Mouse (Mus musculus): Measurements from ENCODE around the gene Mpped1. TPM values are rescaled to one million over a fixed set of nuclear protein-coding genes. Genes with fewer than 3 reads are reported as not detected.

Gene Mpped1
- polyA plus RNA-seq, 1 experiment from 2014 or later = 0.48 TPM

DNA sequence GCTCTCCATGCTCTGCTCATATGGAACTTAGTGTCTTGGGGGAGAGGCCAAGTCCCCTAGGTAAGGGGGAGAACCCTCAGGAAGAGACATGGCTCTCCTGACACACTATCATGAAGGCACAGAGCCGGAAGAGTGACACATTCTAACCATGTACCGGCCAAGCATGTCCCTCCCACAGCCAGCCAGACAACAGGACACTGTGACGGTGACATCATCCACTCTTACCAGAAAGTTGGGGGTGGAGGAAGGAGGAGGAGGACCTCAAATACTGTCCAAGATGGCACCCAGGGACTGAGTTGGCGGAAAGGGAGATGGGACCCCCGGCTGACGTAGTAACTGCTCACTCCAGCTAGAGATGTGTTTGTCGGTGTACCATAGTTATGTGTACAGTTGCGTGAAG is 104.6 kb downstream of the Mpped1 start:
- DNase-seq (ENCODE audit: low spot score) = no peak

DNA sequence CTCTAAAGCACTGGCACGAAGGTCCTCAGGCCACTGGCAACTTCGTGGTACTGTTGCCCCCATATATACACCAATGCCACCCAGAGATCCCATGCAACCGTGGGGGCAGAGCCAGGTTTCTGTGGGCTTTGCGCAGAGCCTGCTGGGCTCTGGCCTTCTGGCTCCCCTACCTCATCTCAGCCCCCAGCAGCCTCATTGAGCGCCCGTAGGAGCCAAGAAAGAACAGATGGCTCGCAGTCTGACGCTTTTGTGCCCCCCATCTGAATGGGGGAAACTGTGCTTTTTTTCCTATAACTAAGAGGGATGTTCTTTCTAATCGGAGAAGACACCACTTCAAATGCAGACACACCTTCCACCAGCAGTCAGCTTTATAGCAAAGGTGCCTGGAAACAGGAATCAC is 105.0 kb downstream of the Mpped1 start:
- no peak for DNase-seq (ENCODE audit: low spot score)

DNA sequence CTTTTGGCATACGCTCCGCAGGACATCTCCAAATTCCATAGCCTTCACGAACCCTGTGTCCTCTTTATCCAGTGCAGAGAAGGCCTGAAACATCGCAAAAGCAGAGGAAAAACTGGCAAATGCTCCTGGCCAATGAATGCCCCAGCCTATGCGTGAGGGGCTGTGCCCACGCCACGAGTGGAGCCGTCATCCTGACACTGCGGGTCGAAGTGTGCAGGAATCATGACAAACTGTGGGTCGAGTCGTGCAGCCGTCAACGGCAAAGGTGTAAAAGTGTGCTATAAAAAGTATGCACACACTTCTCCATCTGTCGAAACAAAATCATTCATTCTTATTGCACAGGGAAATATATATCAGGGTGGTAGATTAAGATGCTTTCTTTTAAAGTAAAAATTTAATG is 113.6 kb downstream of the Mpped1 start:
- DNase-seq (ENCODE audit: low spot score) = no peak

DNA sequence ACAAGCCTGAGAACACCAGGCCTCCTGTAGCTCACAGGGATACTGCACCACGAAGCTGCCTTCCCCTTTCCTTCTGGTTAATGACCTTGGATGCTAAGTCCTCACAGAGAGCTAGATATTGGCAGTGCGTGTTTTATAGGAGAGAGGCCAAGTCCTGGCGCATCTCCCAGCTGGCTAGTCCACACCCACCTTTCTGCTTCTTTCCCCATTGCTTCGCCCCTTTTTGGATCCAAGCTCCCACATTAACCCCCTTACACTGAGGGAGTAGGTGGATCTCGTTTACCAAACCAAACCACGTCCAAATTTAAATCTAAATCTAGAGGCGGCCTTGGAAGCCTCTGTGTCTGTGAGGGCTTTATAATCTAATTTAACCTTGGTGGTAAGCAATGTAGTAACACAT is 115.0 kb downstream of the Mpped1 start:
- DNase-seq (ENCODE audit: low spot score) = no peak

DNA sequence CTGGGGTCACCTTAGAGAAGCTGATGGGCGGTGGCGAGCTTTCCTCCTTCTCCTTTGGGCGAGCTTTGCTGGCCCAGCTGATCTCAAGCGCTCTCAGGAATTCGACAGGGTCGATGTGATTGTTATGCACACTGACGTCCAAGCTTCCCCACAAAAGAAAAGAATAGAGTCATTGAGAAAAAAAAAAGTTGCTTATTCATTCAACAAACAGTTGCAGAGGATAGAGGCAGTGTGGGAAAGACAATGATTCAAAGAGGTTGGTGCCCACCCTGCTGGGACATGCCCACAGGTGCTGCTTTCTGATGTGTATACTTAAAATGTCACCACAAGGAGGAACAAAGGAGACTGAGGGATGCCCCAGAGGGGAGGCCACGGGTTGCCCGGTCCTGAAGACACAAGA is 116.7 kb downstream of the Mpped1 start:
- no peak for DNase-seq (ENCODE audit: low spot score)

DNA sequence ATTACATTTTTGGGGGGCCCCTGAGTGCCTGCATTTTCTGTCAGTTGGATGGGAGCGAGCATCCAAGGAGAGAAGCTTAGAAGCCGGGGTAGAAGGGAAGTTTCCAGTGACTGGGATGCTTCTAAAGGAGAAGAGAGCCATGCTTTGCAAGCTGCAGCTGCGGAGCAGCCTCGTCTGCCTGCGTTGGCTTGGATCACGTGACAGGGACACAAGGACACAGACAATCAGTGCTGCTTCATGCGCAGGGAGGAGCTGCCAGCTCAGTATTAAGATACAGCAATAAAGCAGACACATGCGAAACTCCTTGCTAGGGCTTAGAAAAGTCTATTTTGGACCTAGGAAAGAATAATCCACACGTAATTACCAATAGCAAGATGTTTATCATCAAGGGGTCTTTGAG is 118.0 kb downstream of the Mpped1 start:
- DNase-seq (ENCODE audit: low spot score) = no peak

DNA sequence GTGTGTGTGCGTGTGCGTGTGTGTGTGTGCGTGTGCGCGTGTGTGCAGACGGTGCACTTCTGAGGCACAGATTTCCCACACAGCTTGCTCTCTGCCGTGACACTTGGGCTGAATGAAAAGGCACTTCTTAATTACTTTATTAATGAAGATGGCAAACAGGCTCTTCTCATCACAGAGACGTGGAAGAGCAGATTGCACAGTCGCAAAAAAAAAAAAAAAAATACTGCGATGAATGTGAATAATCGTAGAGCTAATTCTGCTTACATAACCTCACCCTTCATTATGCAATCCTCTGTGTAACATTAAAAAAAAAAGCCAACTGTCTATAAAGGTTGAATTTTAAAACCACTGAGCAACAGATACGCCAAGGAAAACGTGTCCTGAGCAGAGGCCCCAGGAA is 127.2 kb downstream of the Mpped1 start:
- DNase-seq (ENCODE audit: low spot score) = no peak

Other genes starting within 250 kb of the Mpped1 start
- gene Tspo, start 215.9 kb upstream of the Mpped1 start, polyA plus RNA-seq (2015; fragmentation: Nextera tagmentation; extraction: Ambion mirVana) = 295 and 320 TPM in 2 replicates
- 30.9 and 34.4 TPM in 2 replicates for gene Mcat, start 215.7 kb upstream of the Mpped1 start, polyA plus RNA-seq (2015; fragmentation: Nextera tagmentation; extraction: Ambion mirVana)
- gene Ttll12, start 184.3 kb upstream of the Mpped1 start, polyA plus RNA-seq (2015; fragmentation: Nextera tagmentation; extraction: Ambion mirVana) = 39.1 and 39.2 TPM in 2 replicates
- gene Scube1, start 54.4 kb upstream of the Mpped1 start, polyA plus RNA-seq (2015; fragmentation: Nextera tagmentation; extraction: Ambion mirVana) = 0.13 and 0.35 TPM in 2 replicates